Mouse (Mus musculus): ENCODE data around the gene Rasa4.
"Not testable (repeated sequence)": the region's sequence is repeated elsewhere in the genome, so short reads cannot be mapped to it uniquely, and the experiment has no call there.

The Rasa4 gene

DNA sequence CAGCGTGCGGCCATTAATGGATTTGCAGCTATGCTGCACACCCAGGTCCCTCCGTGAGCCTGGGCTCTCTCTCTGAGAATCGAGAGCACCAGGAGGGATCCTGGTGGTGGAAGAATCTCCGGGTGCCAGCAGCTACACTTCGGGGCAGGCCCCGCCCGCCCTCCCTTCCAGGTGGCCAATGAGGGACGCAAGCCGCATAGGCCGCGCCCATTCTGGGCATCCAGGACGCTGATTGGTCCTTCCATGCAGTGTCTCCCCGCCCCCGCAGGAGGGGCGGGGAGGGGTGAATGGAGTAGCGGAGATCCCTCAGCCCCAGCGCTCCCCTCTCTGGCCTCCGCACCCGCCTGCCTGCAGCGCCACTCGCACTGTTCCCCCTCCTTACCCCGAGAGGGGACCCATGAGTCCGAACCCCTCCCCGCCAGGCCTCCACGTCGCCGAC is at the start of gene Rasa4:
Rasa4 (plus strand) TSS at position 248 of the 439 bp plus-strand sequence.
- in situ Hi-C loops (cut with MboI, MseI), result no loop called here

DNA sequence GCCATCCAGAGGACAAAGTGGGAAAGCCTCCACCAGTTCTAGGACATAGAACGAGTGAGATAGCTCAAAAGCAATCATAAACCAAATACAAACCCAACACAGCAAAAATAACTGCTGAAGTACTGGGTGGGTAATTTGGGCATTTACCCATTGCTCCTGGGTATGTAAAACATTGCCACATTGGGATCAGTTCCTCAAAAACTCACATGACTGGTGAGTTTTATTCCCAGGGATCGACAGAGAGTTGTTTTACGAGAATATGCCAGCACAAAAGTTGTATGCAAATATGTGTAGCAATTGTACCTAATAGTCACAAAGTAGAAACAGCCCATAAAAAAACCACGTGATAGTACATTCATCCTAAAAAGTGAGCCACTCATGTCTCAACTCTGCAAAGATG is 48.8 kb upstream of the Rasa4 start:
- in situ Hi-C loops (cut with MboI, MseI), result no loop called here

DNA sequence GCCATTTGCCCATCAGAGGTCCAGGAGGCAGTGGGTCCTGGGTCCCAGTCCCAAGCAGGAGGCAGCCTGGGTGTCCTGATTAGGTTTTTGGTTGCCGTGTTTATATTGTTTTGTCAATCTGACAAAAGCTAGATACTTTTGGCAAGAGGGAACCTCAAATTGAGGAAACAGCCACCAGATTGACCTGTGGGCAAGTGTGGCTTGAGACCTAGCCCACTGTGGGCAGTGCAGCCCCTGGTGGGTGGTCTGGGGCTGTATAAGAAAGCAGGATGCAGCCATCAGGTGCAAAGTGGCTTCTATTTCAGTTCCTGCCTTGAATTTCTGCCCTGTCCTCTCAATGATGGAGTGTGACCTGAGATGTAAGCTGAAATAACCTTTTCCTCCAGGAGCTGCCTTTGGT is 48.4 kb upstream of the Rasa4 start:
- in situ Hi-C loops (cut with MboI, MseI), result no loop called here

DNA sequence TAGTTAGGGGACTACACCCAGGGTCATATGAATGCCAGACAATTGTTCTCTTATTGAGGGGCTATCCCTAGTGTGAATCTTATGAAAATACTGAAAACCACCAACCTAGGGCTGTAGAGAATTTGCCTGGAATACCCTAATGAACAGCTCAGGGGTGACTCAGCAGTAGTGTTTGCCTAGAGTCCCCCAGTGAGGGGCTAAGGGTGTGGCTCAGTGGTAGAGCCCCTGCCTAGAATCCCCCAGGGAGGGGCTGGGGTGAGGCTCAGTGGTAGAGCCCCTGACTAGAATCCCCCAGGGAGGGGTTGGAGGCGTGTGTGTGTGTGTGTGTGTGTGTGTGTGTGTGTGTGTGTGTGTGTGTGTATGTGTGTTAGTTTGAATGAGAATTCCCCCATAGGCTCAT is 47.0 kb upstream of the Rasa4 start:
- in situ Hi-C loops (cut with MboI, MseI), result no loop called here

DNA sequence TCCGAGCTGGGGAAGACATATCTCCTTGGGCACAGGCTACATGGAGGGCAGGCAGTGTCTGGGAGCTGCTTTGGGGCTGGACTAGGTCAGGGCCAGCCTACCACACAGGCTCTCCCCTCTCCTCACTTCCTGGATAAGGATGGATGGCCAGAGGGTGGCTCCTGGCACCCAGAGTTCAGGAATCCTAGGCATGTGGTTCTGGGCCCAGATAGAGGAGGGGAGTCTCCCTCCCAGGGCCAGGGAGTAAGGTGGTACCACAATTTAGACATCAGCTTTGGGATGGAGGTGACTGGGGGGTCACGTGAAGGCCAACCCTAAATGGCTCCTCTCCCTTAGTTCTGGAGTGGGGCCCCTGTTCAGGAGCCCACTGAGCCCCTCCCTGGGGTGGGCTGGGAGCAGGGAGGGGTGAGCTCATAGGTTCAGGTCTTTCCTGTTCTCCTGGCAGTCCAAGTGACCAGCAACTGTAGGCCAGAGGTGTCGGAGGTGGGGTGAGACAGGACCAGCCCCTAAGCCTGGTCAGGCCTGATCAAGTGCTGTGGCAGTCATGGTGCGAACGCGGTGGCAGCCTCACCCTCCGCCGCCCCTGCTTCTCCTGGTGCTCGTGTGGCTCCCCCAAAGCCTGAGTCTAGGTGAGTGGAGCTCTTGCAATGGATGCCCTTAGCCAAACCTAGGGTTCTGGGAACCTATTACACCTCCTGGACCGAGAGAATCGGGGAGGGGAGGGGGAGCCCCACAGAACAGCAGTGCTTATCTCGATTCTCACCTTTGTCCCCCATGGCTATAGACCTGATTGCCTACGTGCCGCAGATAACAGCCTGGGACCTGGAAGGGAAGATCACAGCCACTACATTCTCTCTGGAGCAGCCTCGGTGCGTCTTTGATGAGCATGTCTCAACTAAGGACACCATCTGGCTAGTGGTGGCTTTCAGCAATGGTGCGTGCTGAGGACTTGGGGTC is 45.2 kb upstream of the Rasa4 start, which contains the start of gene Upk3b:
Upk3b (plus strand) TSS at position 239 of the 957 bp plus-strand sequence.
- in situ Hi-C loops (cut with MboI, MseI), result no loop called here

DNA sequence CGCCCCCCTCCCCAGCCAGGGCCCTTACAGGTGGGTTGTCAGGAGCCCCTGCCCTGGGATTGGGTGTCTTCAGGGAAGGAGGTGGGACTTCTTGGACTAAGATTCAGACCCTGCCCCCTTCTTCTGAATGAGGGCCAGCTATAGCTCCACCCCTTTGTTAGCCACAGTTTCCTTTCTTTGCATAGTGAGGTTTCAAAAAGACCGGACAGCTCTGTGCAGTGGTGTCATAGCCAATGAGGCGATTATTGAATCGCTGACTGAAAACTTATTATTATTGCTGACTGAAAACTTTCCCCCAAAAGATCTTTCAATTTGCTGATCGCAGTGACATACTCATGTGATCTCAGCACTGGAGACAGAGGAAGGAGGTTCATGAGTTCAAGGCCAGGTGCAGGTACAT is 43.5 kb upstream of the Rasa4 start:
- in situ Hi-C loops (cut with MboI, MseI), result no loop called here

DNA sequence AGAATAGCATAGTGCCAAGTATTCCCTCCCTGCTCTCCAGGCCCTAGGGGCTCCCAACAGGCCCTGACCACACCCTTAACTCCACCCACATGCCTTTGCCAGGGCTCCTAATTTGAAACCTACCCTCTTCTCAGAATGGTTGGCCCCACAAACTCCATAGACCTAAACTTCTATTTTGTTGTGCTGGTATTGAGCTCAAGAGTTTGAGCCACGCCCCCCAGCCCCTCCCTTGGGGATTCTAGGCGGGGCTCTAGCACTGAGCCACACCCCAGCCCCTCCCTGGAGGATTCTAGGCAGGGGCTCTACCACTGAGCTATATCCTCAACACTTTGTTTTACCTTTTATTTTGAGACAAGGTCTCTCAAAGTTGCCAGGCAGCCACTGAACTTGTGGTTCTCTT is 42.5 kb upstream of the Rasa4 start:
- in situ Hi-C loops (cut with MboI, MseI), result no loop called here

DNA sequence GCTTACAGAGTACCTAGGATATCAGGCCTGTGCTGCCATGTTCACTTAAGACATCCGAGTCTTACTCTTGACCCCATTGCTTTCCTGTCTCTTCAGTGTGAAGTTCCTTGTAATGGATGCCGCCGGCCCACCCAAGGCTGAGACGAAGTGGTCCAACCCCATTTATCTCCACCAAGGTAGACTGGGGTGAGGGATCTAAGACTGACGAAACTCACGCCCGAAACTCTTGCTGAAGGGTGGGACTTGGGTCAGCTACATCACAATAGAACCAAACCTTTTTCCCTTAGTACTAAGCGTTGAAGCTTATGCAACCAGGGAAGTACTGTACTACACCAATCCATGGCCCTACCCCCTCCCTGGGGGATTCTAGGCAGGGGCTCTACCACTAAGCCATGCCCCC is 42.0 kb upstream of the Rasa4 start:
- in situ Hi-C loops (cut with MboI, MseI), result no loop called here

DNA sequence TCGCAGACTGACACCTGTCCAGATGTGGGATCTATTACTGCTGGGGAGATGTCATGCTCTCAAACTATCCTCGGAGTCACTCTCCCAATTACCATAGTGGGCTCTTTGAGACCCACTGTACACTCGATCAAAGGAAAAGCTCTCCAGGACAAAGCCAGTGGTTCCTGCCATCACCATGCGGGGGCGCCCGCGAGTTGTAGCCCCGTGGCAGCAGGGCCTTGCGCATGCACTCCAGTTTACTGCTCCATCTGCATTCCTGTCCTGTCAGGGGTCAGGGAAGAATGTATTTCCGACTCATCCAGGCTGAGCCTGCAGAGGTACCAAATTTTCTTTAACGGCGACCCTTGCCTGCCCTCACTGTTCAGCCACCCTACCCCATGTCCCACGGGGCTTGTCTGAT is 38.9 kb upstream of the Rasa4 start:
- in situ Hi-C loops (cut with MboI, MseI), result no loop called here

DNA sequence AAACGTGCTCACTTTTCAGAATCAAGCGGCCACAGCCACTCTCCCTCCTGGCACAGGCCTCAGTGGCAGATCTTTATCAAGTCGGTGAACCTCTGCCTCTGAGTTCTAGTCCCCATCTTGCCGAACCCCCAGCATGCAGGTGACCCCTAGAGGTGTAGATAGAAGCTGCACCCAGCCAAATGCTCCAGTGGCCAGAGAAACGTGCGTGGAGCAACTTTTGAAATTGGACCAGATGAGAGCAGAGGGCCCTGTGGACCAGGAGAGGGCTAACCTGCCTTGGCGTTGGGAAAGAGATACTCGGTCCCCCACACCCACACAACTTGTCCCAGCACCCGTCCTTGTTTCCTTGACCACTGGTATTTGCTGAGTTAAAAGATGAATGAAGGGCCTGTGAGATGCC is 38.3 kb upstream of the Rasa4 start:
- in situ Hi-C loops (cut with MboI, MseI), result no loop called here

DNA sequence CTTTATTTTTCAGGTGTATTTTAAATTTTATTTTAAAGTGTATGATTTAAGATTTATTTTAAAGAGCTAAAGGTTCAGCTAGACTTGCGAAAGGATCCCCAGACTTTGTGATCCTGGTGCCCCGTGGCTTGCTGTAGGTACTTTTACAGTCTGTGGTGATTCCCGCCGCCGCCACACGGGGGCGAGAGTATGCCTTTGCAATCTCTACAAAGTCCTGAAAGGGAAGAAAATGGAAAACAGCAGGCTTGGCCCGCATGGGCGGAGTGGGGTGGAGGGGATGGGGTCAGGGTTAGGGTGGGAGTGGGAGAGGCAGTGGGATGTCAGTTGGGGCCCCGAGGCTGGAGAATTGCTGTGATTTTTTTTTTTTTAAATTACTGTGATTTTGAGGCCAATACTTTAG is 37.7 kb upstream of the Rasa4 start:
- in situ Hi-C loops (cut with MboI, MseI), result no loop called here

DNA sequence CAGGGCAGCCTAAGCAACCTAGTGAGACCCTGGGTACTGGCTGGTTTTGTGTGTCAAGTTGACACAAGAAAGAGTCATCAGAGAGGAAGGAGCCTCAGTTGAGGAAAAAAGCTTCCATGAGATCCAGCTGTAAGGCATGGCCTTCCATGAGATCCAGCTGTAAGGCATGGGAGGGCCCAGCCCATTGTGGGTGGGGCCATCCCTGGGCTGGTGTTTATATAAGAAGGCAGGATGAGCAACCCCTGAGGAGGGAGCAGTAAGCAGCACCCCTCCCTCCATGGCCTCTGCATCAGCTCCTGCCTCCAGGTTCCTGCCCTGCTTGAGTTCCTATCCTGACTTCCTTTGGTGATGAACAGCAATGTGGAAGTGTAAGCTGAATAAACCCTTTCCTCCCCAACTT is 35.2 kb upstream of the Rasa4 start:
- in situ Hi-C loops (cut with MboI, MseI), result not testable (repeated sequence)

DNA sequence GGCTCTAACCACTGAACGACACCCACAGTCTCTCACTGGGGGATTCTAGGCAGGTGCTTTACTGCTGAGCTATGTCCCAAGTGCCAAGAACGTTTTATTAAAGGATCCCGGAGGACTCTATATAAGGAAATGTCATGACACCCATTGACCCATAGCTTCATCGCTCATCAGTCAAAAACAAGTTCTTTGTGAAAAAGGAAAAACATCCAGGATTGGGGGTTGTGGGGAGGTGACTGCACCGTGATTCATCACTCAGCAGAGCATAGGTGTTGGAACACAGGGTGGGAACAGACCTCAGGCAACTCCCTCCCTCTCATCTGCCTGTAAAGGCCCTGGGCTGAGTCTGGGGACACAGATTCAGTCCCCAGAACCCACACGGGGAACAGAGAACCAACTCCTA is 33.8 kb upstream of the Rasa4 start:
- in situ Hi-C loops (cut with MboI, MseI), result no loop called here

DNA sequence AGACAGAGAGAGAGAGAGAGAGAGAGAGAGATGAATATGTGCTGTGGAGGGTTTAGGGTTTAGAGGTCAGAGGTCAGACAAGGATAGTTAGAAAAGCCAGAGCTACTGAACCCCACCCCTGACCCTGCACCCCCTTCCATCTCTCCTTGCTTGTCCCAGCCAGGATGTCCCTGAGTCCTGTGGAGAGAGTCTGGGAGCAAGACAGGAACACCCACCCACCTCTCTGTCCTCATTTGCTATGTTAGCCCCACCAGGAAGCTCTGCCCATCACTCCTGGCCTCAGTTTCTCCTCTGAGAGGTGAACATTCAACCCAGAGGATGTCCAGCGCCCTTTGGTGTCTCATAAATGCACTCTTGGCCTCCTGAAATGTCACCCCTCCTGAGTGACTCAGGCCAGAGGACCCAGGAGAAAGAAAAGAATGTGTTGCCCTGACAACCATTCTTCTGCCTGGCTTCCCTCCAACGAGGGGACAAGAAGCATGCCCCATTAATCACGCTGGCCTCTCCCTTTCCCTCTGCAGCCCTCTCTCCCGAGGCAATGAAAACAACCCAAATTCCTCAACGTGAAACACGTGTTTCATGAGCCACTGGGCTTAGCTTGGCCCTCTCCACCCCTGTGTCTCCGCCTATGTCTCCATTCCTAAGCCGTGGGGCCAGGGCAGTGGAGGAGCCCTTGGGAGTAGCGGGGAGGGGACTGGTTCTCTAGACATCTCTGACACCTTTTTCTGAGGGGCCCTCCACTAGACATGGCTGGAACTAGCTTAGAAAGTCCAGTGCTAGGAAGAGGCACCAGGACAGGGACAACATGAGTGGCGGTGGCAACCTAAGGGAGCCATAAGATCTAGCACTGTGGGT is 32.3 kb upstream of the Rasa4 start:
- in situ Hi-C loops (cut with MboI, MseI), result no loop called here

DNA sequence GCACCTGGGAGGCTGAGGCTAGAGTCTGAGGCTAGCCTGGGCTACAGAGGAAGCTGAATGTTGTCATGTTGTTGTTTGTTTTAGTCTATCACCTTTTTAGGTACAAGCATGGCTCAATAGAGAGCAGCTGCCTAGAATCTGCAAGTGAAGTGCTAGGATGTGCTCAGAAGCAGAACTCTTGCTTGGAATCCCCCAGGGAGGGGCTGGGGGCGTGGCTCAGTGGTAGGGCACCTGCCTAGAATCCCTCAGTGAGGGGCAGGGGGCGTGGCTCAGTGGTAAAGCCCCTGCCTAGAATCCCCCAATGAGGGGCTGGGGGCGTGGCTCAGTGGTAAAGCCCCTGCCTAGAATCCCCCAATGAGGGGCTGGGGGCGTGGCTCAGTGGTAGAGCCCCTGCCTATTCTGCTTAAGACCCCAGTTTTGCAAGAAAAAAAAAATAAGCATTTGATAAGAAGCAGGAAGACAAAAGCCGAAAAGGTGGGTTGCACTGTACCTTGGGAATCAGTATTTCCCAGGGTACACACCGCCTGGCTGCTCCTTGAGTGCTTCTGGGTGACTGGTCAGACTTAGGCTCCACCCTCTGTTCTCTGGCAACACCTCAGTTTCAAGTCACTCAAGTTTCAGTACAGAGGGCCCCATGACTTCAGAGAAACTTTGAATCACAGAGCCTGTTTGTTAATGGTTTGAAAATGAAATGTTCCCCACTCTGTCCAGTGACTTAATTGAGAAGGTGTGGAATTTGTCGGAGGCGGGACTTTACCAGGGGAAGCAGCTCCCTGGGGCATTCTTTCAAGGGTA is 30.7 kb upstream of the Rasa4 start:
- in situ Hi-C loops (cut with MboI, MseI), result no loop called here

DNA sequence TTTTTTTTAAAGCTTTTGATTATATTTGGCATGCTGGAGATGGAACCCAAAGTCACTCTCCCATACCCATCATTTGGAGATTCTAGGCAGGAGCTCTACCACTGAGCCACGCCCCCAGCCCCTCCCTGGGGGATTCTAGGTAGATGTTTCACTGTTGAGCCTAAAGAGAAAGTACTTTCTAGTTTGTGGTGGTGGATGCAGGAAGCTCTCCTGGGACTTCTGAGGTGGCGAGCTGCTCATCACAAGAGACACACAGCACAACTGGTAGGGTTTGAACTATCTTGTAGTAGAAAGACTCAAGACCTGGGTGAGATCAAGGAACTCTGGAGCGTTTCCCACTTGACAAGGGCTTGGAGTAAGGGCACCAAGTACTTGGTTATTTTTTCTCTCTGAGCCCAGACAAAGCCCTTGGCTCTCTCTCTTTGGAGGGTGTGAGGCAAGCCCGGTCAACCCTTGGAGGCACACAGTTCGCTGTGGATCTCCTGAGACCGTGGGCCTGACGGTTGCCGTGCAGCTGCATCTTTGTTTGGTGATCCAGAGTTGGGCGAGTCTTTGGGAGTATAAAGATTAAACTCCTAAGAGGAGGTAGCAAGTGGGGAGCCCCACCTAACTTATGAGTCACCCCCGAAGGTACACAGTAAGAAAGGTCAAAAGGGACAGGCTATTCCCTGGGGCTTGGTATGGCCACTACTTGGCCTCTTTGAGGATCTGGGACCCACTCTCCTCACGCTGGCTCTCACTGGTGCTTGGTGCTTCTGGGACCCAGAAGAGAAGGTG is 29.2 kb upstream of the Rasa4 start, which contains the start of gene Upk3bl:
Upk3bl (plus strand) TSS at position 192 of the 777 bp plus-strand sequence.
- in situ Hi-C loops (cut with MboI, MseI), result no loop called here

DNA sequence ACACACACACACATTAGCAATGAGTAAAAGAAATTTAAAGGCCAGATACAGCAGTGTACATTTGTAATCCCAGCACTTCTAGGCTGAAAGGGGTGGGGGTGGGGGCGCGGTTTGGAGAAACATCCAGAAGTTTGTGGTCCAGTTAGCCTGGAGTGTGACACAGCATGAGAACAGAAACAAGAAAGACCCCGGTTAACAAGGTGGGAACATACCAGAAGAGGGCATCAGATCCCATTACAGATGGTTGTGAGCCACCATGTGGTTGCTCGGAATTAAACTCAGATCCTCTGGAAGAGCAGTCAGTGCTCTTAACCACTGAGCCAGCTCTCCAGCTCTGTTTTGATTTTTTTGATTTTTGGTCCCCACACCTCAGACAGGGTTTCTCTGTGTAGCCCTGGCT is 27.7 kb upstream of the Rasa4 start:
- in situ Hi-C loops (cut with MboI, MseI), result no loop called here

DNA sequence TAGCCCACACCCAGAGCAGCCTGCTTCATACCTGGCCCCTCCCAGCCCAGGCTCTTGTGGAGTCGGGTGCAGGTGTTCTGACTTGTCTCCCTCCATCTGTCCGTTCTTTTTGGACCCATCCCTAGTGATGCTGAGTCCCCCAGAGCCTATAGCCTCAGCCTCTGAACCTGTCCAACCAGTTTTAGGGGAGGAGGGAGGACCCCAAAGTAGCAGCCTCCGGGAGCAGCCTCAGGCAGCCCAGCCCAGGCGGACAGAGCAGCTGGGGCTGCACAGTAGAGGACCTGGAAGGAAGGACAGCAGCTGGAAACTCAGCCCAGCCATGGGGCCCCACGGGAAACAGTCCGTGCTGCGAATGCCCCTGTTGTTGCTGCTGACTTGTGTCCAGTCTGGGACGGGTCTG is 26.6 kb upstream of the Rasa4 start:
- in situ Hi-C loops (cut with MboI, MseI), result no loop called here

DNA sequence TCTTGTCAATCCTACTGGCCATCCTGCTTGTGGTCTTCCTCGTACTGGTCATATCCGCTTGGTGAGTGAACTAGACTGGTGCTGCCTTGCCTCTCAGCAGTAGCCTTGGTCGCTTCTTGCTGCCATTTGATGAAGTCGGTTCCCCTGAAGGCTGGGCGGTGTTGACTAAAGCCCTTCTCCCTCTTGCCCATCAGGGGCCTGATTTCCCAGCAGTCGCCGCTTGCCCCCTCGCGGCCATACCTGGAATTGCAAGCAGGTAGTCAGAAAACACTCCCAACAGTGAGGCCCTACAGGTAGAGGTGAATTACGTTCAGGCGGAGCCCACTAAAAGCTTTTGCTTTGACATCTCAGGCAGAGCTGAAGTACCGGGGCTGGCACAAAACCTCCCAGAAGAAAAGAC is 22.1 kb upstream of the Rasa4 start:
- in situ Hi-C loops (cut with MboI, MseI), result loop anchor here in 1 of 2 experiments (5.0 kb wide), 1 partner anchor 84 kb away; no protein-coding TSS in a partner anchor

DNA sequence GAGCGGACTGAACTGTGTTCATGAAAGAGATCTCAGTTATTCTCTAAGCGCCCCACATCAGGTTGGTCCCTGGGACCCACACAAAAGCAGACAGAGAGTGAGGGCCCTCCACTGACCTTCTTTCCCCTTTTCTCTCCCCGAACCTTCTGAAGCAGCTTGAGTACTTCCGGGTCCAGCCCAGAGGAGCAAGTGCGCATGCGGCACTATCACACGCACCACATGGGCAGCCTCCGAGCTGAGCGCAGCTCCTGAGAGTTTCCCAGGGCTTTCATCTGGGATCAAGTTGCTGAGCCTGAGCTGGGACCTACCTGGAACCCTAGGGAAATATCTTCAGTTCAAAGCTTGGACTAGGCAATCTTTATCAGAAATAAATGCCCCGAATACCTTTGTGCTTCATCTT is 19.8 kb upstream of the Rasa4 start:
- in situ Hi-C loops (cut with MboI, MseI), result loop anchor here in 1 of 2 experiments (5.0 kb wide), 1 partner anchor 87 kb away; no protein-coding TSS in a partner anchor

All from T-helper 17 cell (primary cell).